In genomic region chr8:77411262-77411661, GRCm38 (mm10) we compare ENCODE assay signal across 22 mouse cellular contexts.
DNase-seq lines count a peak whose midpoint lies in the region; ATAC-seq and TF ChIP-seq lines count a peak whose summit lies in the region.
"Had no signal": no experiment of that assay in that cellular context is flagged by ENCODE, and none has a peak within 500 bp of the region (broad histone marks: within the 10 kb centered on the region; RNA-seq: fewer than 3 reads in every experiment).

No protein-coding gene starts in this region.

- no peaks in the 10 kb centered on the region for H3K79me2 ChIP-seq in myocyte (ENCODE audit: control insufficient read depth, insufficient read depth)

- peaks cover 11% of the 10 kb centered on the region for H3K4me1 ChIP-seq in megakaryocyte, embryonic 14.5 days
- H3K4me1 ChIP-seq in G1E (ENCODE audit: insufficient read depth, low read depth, low read length), result no peaks in the 10 kb centered on the region
- H3K4me1 ChIP-seq in kidney, embryonic 15.5 days, result peaks cover 4% of the 10 kb centered on the region; the same call in 1 of the 2 replicates

- H3K36me3 ChIP-seq in megakaryocyte, embryonic 14.5 days (replicated peaks; ENCODE audit: low read length), result peaks cover 98% of the 10 kb centered on the region
- peaks cover 83% of the 10 kb centered on the region for H3K36me3 ChIP-seq in G1E (replicated peaks)
- peaks cover 39% of the 10 kb centered on the region for H3K36me3 ChIP-seq in myocyte (ENCODE audit: control insufficient read depth, insufficient read depth)
- peaks cover 74% of the 10 kb centered on the region for H3K36me3 ChIP-seq in kidney, embryonic 15.5 days

- H3K9me3 ChIP-seq in megakaryocyte, embryonic 14.5 days, result no peaks in the 10 kb centered on the region
- no peaks in the 10 kb centered on the region for H3K9me3 ChIP-seq in G1E (replicated peaks)
- no peaks in the 10 kb centered on the region for H3K9me3 ChIP-seq in kidney, embryonic 15.5 days (replicated peaks)

- no peak overlapping the region for H3ac ChIP-seq in myocyte (ENCODE audit: control insufficient read depth, insufficient read length)

- peak; percentile 61 for DNase-seq in heart, adult 11 months
- DNase-seq in heart, adult 9 months (ENCODE audit: low spot score in 2 of 2), result no peak
- DNase-seq in G1E (ENCODE audit: low spot score), result no peak
- DNase-seq in layer of hippocampus, adult 9-11 months, result no peak
- DNase-seq: adrenal gland, adult 2 months; adrenal gland, adult 8-10 months; adrenal gland, postnatal 10 days; adrenal gland, postnatal 14 days; adrenal gland, postnatal 25 days; adrenal gland, postnatal 36 days; B cell, adult 2 months; cerebellum, adult 11 months; cerebellum, adult 11-12 months; cerebellum, adult 18-20 months had no signal

- ATAC-seq in megakaryocyte, adult 5-6 weeks (ENCODE audit: poor library complexity, severe bottlenecking), result no peak
- ATAC-seq in G1E (ENCODE audit: extremely low read depth, insufficient number of reproducible peaks, low FRiP score, poor library complexity, severe bottlenecking), result no peak
- ATAC-seq in kidney, embryonic 15.5 days (replicated peaks; ENCODE audit: low FRiP score), result no peak
- ATAC-seq: activated CD4-positive, CD25-positive, alpha-beta regulatory T cell, adult 4 months; CD4-positive, CD25-positive, alpha-beta regulatory T cell, adult 4 months; Patski had no signal

- TF ChIP-seq POLR2A in myocyte (IDR thresholded peaks at IDR 0.05; ENCODE audit: insufficient read length, low read depth), result no peak

- no peak overlapping the region for H3K27ac ChIP-seq in kidney, embryonic 15.5 days

- no peak for TF ChIP-seq CTCF in G1E (IDR thresholded peaks at IDR 0.05; ENCODE audit: low read depth, low read length)

- no peak overlapping the region for H3K4me2 ChIP-seq in myocyte (ENCODE audit: low read depth)
- H3K4me2 ChIP-seq in kidney, embryonic 15.5 days, result no peak overlapping the region

- H3K27me3 ChIP-seq in megakaryocyte, embryonic 14.5 days (replicated peaks), result no peaks in the 10 kb centered on the region
- no peaks in the 10 kb centered on the region for H3K27me3 ChIP-seq in G1E (ENCODE audit: insufficient read depth, low read length)
- H3K27me3 ChIP-seq in myocyte (ENCODE audit: control insufficient read depth, insufficient read depth, insufficient read length), result no peaks in the 10 kb centered on the region
- no peaks in the 10 kb centered on the region for H3K27me3 ChIP-seq in kidney, embryonic 15.5 days
- H3K27me3 ChIP-seq: CH12.LX, Patski had no signal

- 96% methylated on average over 15 of the region's 15 CpGs for whole genome bisulfite sequencing in kidney, embryonic 15.5 days

- H3K4me3 ChIP-seq in megakaryocyte, embryonic 14.5 days (replicated peaks), result peak overlapping the region; percentile 80
- H3K4me3 ChIP-seq in G1E (ENCODE audit: low read depth, low read length) (peak overlapping the region; percentile 37; the same call in 1 of the 2 replicates), myocyte (no peak overlapping the region)
- no peak overlapping the region for H3K4me3 ChIP-seq in kidney, embryonic 15.5 days (replicated peaks)

- no peak overlapping the region for H3K9ac ChIP-seq in kidney, embryonic 15.5 days

TF ChIP-seq in myocyte, 11 proteins besides CTCF, POLR2A, EP300 and RAD21:
- TF ChIP-seq MYOD1 (IDR thresholded peaks at IDR 0.05; ENCODE audit: control insufficient read depth in 1 of 3, insufficient read length in 2 of 3, low read depth in 2 of 3), result no peak
- TF ChIP-seq USF1 (IDR thresholded peaks at IDR 0.05; ENCODE audit: low read depth), result no peak
- TF ChIP-seq POLR2AphosphoS2 (IDR thresholded peaks at IDR 0.05; ENCODE audit: insufficient read length, low read depth), result peak; percentile 44

Comparison
In these comparisons a context has a peak if more than half of its experiments do, and no peak if none do; other contexts are left out.
1. H3K4me3 ChIP-seq: peak in megakaryocyte, embryonic 14.5 days (single experiment) and G1E (single experiment); none in myocyte (single experiment) and kidney, embryonic 15.5 days (single experiment).